Mouse (Mus musculus) layer of hippocampus, adult 2 months (tissue): Measurements from ENCODE around the gene Eif2a. TPM values are rescaled to one million over a fixed set of nuclear protein-coding genes. Genes with fewer than 3 reads are reported as not detected.

Experiments used
- DNase-seq, 2 experiments: peaks; one replicate each; pipeline ENCODE4 v3.0.0; 2022; ENCODE audit warnings: low spot score in 2 of 2
- H3K27ac ChIP-seq: fragments of 200-600 bp; 2 replicates; pipeline ENCODE4 v1.8.1; 2022
- H3K4me3 ChIP-seq: fragments of 200-600 bp; 2 replicates; pipeline ENCODE4 v1.8.1; 2022; ENCODE audit warnings: mild to moderate bottlenecking
- CTCF ChIP-seq: fragments of 200-600 bp; conservative IDR thresholded peaks from 2 replicates; pipeline ENCODE4 v1.8.1; 2022; ENCODE audit warnings: antibody characterized with exemption, mild to moderate bottlenecking, moderate library complexity
- total RNA-seq, 2 experiments: library from RNA; stranded (reverse); gene quantifications; 2 replicates each; pipeline ENCODE4 v1.2.3; 2021

The Eif2a gene
- total RNA-seq, 2 experiments from 2014 or later = 43.3 to 52.2 TPM

- DNase-seq = no peak
These were observed 14.0 kb upstream of the Eif2a start for GRCm38 (mm10) chr3:58511581-58511980.

GRCm38 (mm10) chr3:58512740-58513139, 12.9 kb upstream of the Eif2a start:
- H3K27ac ChIP-seq = no peak overlapping the region
- no peak for TF ChIP-seq CTCF
- no peak overlapping the region for H3K4me3 ChIP-seq
- no peak for DNase-seq

More at GRCm38 (mm10) chr3:58511581-58511980, 14.0 kb upstream of the Eif2a start:
- Histone ChIP-seq H3K27ac (no peak overlapping the region), H3K4me3 (no peak overlapping the region)
- peak; percentile 51 for TF ChIP-seq CTCF

- DNase-seq = no peak
- Histone ChIP-seq H3K27ac (no peak overlapping the region), H3K4me3 (no peak overlapping the region)
- TF ChIP-seq CTCF = no peak
These were observed 12.1 kb upstream of the Eif2a start for GRCm38 (mm10) chr3:58513483-58513882.

GRCm38 (mm10) chr3:58515947-58516601, 9.5 kb upstream of the Eif2a start:
- DNase-seq = no peak
- H3K27ac ChIP-seq = peak overlapping the region; percentile 14; the same call in 1 of the 2 replicates
- TF ChIP-seq CTCF = no peak
- no peak overlapping the region for H3K4me3 ChIP-seq

- H3K4me3 ChIP-seq = no peak overlapping the region
- H3K27ac ChIP-seq = peak overlapping the region; percentile 14; the same call in 1 of the 2 replicates
- TF ChIP-seq CTCF = no peak
- no peak for DNase-seq
These were observed 9.0 kb upstream of the Eif2a start for GRCm38 (mm10) chr3:58516602-58516976.

- DNase-seq = no peak
- no peak overlapping the region for H3K27ac ChIP-seq
- no peak overlapping the region for H3K4me3 ChIP-seq
- no peak for TF ChIP-seq CTCF
These were observed 8.4 kb upstream of the Eif2a start for GRCm38 (mm10) chr3:58517258-58517657.

GRCm38 (mm10) chr3:58517800-58518199, 7.8 kb upstream of the Eif2a start:
- H3K27ac ChIP-seq = no peak overlapping the region
- no peak overlapping the region for H3K4me3 ChIP-seq
- TF ChIP-seq CTCF = no peak
- DNase-seq = no peak

- TF ChIP-seq CTCF = no peak
- no peak for DNase-seq
- no peak overlapping the region for H3K4me3 ChIP-seq
These were observed 6.7 kb upstream of the Eif2a start for GRCm38 (mm10) chr3:58518962-58519361.

GRCm38 (mm10) chr3:58519536-58519935, 6.1 kb upstream of the Eif2a start:
- Histone ChIP-seq H3K4me3 (no peak overlapping the region), H3K27ac (no peak overlapping the region)
- no peak for TF ChIP-seq CTCF
- no peak for DNase-seq

More at GRCm38 (mm10) chr3:58518962-58519361, 6.7 kb upstream of the Eif2a start:
- H3K27ac ChIP-seq = no peak overlapping the region

- TF ChIP-seq CTCF = no peak
- Histone ChIP-seq H3K27ac (no peak overlapping the region), H3K4me3 (no peak overlapping the region)
- no peak for DNase-seq
These were observed 5.3 kb upstream of the Eif2a start for GRCm38 (mm10) chr3:58520286-58520685.

- no peak for TF ChIP-seq CTCF
- H3K4me3 ChIP-seq = no peak overlapping the region
- DNase-seq = no peak
- H3K27ac ChIP-seq = no peak overlapping the region
These were observed 4.3 kb upstream of the Eif2a start for GRCm38 (mm10) chr3:58521361-58521760.

- no peak for DNase-seq
- TF ChIP-seq CTCF = no peak
- Histone ChIP-seq H3K27ac (no peak overlapping the region), H3K4me3 (no peak overlapping the region)
These were observed 2.2 kb upstream of the Eif2a start for GRCm38 (mm10) chr3:58523386-58523785.

- DNase-seq = no peak
- no peak for TF ChIP-seq CTCF
These were observed 1.4 kb upstream of the Eif2a start for GRCm38 (mm10) chr3:58524246-58524645.

GRCm38 (mm10) chr3:58525166-58525565, 455 bp upstream of the Eif2a start:
- peak overlapping the region; percentile 96 for H3K27ac ChIP-seq
- H3K4me3 ChIP-seq = peak overlapping the region; percentile 99
- peak in 1 of 2 experiments; percentile 5 for DNase-seq
- TF ChIP-seq CTCF = no peak

More at GRCm38 (mm10) chr3:58524246-58524645, 1.4 kb upstream of the Eif2a start:
- H3K27ac ChIP-seq = peak overlapping the region; percentile 96
- H3K4me3 ChIP-seq = peak overlapping the region; percentile 99
